Mouse (Mus musculus) mesoderm, embryonic 11.5 days (tissue): ENCODE results near the gene Map6.
"Not testable (repeated sequence)": the region's sequence is repeated elsewhere in the genome, so short reads cannot be mapped to it uniquely, and the experiment has no call there.

ENCODE experiments used
- DNase-seq: peaks from one replicate; pipeline ENCODE4 v3.0.0-alpha.2; 2012; ENCODE audit warnings: low read depth, low spot score

Map6 gene

GRCm38 (mm10) chr7:99355731-99356131 lies 88.5 kb downstream of the Map6 start:
- DNase-seq: peak; percentile 88

GRCm38 (mm10) chr7:99356244-99356930 lies 89.1 kb downstream of the Map6 start:
- DNase-seq: peak; percentile 39

GRCm38 (mm10) chr7:99357201-99357600 lies 90.0 kb downstream of the Map6 start:
- DNase-seq: no peak

- no peak for DNase-seq
Measured at GRCm38 (mm10) chr7:99358371-99358770, 91.1 kb downstream of the Map6 start.

- peak; percentile 95 for DNase-seq
Measured at GRCm38 (mm10) chr7:99360021-99360802, 93.0 kb downstream of the Map6 start.

GRCm38 (mm10) chr7:99360803-99361414 lies 93.7 kb downstream of the Map6 start:
- DNase-seq: no peak

GRCm38 (mm10) chr7:99362137-99362536 lies 94.9 kb downstream of the Map6 start:
- no peak for DNase-seq

GRCm38 (mm10) chr7:99365069-99365468 lies 97.8 kb downstream of the Map6 start:
- DNase-seq: peak; percentile 86

GRCm38 (mm10) chr7:99366716-99367115 lies 99.5 kb downstream of the Map6 start:
- DNase-seq: no peak

- DNase-seq: not testable (repeated sequence)
Measured at GRCm38 (mm10) chr7:99374325-99374724, 107.1 kb downstream of the Map6 start.

GRCm38 (mm10) chr7:99375455-99375854 lies 108.2 kb downstream of the Map6 start:
- peak; percentile 69 for DNase-seq

- no peak for DNase-seq
Measured at GRCm38 (mm10) chr7:99378870-99379269, 111.6 kb downstream of the Map6 start.

GRCm38 (mm10) chr7:99380491-99381213 lies 113.4 kb downstream of the Map6 start:
- peak; percentile 81 for DNase-seq

- DNase-seq: peak; percentile 99
Measured at GRCm38 (mm10) chr7:99381214-99382087, 114.2 kb downstream of the Map6 start, which contains the start of gene Gdpd5. Gdpd5 (plus strand) TSS chr7:99381414.

GRCm38 (mm10) chr7:99382088-99383000 lies 115.1 kb downstream of the Map6 start:
- DNase-seq: no peak

- no peak for DNase-seq
Measured at GRCm38 (mm10) chr7:99383246-99383645, 116.0 kb downstream of the Map6 start.

- DNase-seq: no peak
Measured at GRCm38 (mm10) chr7:99384101-99384611, 116.9 kb downstream of the Map6 start.

- DNase-seq: no peak
Measured at GRCm38 (mm10) chr7:99386030-99386429, 118.8 kb downstream of the Map6 start.
